Mouse (Mus musculus) lung, postnatal 4 days (tissue): ENCODE data around the gene Gm21083.
"Not testable (repeated sequence)": the region's sequence is repeated elsewhere in the genome, so short reads cannot be mapped to it uniquely, and the experiment has no call there.

Experiments
- DNase-seq, 2 experiments: peaks; one replicate each; pipeline ENCODE4 v3.0.0; 2021

The Gm21083 gene

DNA sequence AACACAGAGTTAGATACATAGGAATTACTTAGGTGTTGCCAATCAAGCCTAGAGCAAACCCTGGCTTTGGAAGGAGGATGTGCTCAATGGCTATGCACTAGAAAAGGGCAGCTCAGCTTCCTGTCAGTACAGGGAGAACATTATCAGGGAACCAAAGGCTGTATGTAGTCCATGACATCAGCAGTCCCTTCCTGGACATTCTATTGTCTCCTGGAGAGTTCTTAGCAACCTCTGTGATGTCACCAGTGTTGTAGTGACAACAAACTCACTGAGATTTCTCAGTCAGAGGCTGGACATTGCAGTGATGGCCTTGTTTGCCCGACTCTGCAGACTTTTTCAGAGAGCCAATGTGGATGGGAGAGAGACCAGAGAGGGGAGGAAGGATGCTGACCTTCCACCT, at the start of gene Gm21083:
TSS of gene Gm21083 (plus strand) at position 301 of the 400 bp plus-strand sequence.
- not testable (repeated sequence) for DNase-seq

GRCm38 (mm10) chr5:15529122-15529521, 48.0 kb upstream of the Gm21083 start, which contains the start of gene Gm21190:
Gene Gm21190 (minus strand): TSS chr5:15529222.
- DNase-seq: not testable (repeated sequence)

DNA sequence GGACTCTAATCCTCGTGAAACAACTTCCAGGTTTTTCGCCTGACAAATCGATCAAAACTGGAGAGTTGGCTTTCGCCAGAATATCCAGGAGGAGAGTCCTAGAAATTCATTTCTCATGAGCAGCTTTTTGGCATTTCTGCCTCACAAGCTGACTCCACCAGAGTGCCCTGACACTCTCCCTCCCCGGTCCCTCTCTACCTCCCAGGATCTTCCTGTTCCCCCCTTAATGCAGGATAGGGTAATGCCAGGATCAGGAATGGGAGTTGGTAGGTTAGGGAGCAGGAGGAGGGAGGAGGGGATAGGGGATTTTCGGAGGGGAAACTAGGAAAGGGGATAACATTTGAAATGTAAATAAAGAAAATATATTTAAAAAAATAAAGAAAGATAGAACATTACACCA, 28.5 kb upstream of the Gm21083 start:
- not testable (repeated sequence) for DNase-seq

GRCm38 (mm10) chr5:15549134-15549533, 28.0 kb upstream of the Gm21083 start:
- not testable (repeated sequence) for DNase-seq

GRCm38 (mm10) chr5:15549606-15550005, 27.5 kb upstream of the Gm21083 start:
- not testable (repeated sequence) for DNase-seq

GRCm38 (mm10) chr5:15558654-15559053, 18.5 kb upstream of the Gm21083 start:
- not testable (repeated sequence) for DNase-seq

- not testable (repeated sequence) for DNase-seq
Measured at GRCm38 (mm10) chr5:15561425-15562264, 15.5 kb upstream of the Gm21083 start.

DNA sequence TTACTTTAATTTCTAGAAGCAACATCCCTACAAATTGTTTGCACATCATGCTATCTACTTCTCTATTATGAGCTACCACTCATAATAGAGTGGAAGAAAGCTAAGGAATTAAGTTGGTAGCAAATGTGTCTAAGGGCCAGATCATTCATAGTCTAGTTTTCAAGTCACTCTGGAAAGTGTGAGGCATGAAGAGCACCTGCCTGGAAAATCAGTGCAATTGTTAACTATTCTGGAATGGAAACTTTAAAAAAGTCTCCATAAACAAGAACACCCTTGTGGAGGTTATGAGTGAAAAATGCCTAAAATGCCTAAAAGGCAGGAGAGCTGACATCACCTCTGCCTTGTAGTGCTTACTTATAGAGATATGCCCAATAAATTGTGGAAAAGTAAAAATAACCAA, 3.4 kb upstream of the Gm21083 start:
- DNase-seq: not testable (repeated sequence)

DNA sequence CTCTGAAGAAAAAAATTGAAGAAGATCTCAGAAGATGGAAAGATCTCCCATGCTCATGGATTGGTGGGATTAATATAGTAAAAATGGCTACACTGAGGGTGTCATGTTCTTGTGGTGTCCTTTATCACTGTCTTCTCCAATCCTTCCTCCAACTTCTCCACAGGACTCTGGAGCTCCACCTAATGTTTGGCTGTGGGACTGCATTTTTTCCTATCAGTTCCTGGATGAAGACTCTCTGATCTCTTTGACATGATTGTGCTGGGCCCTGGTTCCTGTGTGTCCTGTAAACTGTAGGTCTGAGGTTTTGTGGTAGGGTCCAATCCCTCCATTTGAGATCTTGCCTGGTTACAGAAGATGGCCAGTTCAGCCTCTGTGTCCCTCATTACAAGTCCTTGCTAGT, 9.2 kb downstream of the Gm21083 start:
- not testable (repeated sequence) for DNase-seq

DNA sequence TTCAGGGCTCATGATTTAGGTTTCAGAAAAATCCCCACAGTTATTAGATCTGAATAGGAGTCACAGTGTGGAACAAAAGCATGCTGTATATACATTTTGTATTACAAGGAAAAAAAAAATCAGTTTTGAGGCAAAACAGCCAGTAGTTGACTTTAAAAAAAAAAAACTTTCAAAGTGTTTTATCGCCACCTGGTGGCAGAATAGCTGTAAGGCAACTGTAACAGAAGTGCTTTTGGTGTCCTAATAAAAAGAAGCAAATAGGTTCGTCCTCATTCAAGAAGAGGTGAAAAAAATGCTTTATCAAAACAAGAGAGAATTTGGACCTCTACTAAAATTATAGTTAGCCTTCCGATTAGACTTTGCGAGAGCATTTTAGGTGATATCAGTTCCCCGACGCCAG, 11.2 kb downstream of the Gm21083 start:
- DNase-seq: not testable (repeated sequence)

- DNase-seq: not testable (repeated sequence)
Measured at GRCm38 (mm10) chr5:15590635-15591034, 13.5 kb downstream of the Gm21083 start.

- not testable (repeated sequence) for DNase-seq
Measured at GRCm38 (mm10) chr5:15591577-15591976, 14.4 kb downstream of the Gm21083 start.

DNA sequence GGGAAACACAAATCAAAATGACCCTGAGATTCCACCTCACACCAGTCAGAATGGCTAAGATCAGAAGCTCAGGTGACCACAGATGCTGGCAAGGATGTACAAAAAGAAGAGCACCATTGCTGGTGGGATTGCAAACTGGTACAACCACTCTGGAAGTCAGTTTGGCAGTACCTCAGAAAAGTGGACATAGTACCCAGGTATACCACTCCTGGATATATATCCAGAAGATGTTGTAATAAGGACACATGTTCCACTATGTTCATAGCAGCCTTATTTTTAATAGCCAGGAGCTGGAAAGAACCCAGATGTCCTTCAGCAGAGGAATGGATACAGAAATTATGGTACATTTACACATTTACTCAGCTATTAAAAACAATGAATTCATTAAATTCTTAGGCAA, 21.7 kb downstream of the Gm21083 start:
- DNase-seq: not testable (repeated sequence)

GRCm38 (mm10) chr5:15600342-15600741, 23.2 kb downstream of the Gm21083 start:
- not testable (repeated sequence) for DNase-seq

- not testable (repeated sequence) for DNase-seq
Measured at GRCm38 (mm10) chr5:15601481-15601880, 24.3 kb downstream of the Gm21083 start.

GRCm38 (mm10) chr5:15601960-15602359, 24.8 kb downstream of the Gm21083 start:
- not testable (repeated sequence) for DNase-seq

- not testable (repeated sequence) for DNase-seq
Measured at GRCm38 (mm10) chr5:15602424-15602947, 25.4 kb downstream of the Gm21083 start.

- DNase-seq: not testable (repeated sequence)
Measured at GRCm38 (mm10) chr5:15603008-15603407, 25.9 kb downstream of the Gm21083 start.

DNA sequence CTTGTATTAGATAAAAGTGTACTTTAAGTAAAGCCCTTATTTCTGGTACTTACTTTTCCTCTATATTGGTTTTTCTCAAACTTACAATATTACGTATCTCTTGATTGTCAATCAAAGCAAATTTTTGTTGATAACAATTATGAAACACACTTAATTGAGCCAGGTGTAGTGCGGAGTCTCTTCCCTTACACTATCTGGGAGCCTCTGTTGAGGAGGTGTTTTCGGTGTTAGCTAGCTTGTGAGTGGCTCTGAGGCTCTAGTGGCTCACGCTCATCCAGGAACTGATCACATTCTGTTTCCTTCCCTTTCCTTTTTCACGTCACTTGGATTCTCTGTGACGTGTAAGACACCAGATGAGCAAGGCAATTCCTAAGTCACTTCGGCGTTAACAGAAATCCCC, 26.5 kb downstream of the Gm21083 start:
- not testable (repeated sequence) for DNase-seq

- DNase-seq: peak; percentile 20 to 23
Measured at GRCm38 (mm10) chr5:15606677-15607076, 29.5 kb downstream of the Gm21083 start.

- not testable (repeated sequence) for DNase-seq
Measured at GRCm38 (mm10) chr5:15610695-15611094, 33.6 kb downstream of the Gm21083 start.

- DNase-seq: not testable (repeated sequence)
Measured at GRCm38 (mm10) chr5:15616195-15616594, 39.1 kb downstream of the Gm21083 start.

- DNase-seq: not testable (repeated sequence)
Measured at GRCm38 (mm10) chr5:15618764-15619163, 41.6 kb downstream of the Gm21083 start, which contains the start of gene Speer4d. Gene Speer4d (plus strand): TSS chr5:15619064.

DNA sequence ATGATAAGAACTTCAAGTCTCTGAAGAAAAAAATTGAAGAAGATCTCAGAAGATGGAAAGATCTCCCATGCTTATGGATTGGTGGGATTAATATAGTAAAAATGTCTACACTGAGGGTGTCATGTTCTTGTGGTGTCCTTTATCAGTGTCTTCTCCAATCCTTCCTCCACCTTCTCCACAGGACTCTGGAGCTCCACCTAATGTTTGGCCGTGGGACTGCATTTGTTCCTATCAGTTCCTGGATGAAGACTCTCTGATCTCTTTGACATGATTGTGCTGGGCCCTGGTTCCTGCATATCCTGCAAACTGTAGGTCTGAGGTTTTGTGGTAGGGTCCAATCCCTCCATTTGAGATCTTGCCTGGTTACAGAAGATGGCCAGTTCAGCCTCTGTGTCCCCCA, 51.0 kb downstream of the Gm21083 start:
- DNase-seq: not testable (repeated sequence)
